Mouse (Mus musculus) lung, postnatal 0 days (tissue): ENCODE data around the gene Btbd35f13. TPM values are rescaled to one million over a fixed set of nuclear protein-coding genes. Genes with fewer than 3 reads are reported as not detected.
"Not testable (repeated sequence)": the region's sequence is repeated elsewhere in the genome, so short reads cannot be mapped to it uniquely, and the experiment has no call there.

Experiments used
- ATAC-seq: fragments of 200-750 bp; cut with Nextera tagmentation; 2 replicates; pipeline ENCODE4 v1.8.0; 2017; ENCODE audit warnings: moderate library complexity
- DNase-seq: peaks from one replicate; pipeline ENCODE4 v3.0.0-alpha.2; 2016; ENCODE audit warnings: low spot score
- H3K27ac ChIP-seq: fragments of 300-500 bp; sonication (generic); 2 replicates; pipeline ENCODE4 v1.5.1; 2014; ENCODE audit warnings: antibody characterized with exemption, mild to moderate bottlenecking, low read length, mixed read lengths
- H3K27me3 ChIP-seq: fragments of 300-500 bp; sonication (generic); replicated peaks from 2 replicates; pipeline ENCODE4 v1.6.1; 2014; ENCODE audit warnings: low read length, mixed read lengths; ENCODE audit not compliant: insufficient read depth
- H3K36me3 ChIP-seq: fragments of 300-500 bp; sonication (generic); 2 replicates; pipeline ENCODE4 v1.6.1; 2014; ENCODE audit warnings: low read length, mixed read lengths; ENCODE audit not compliant: insufficient read depth
- H3K4me1 ChIP-seq: fragments of 300-500 bp; sonication (generic); 2 replicates; pipeline ENCODE4 v1.6.1; 2014; ENCODE audit warnings: antibody characterized with exemption, low read depth, low read length, mixed read lengths; ENCODE audit not compliant: insufficient read depth
- H3K4me2 ChIP-seq: fragments of 300-500 bp; sonication (generic); replicated peaks from 2 replicates; pipeline ENCODE4 v1.6.1; 2014; ENCODE audit warnings: low read depth, mild to moderate bottlenecking, low read length, moderate library complexity, mixed read lengths
- H3K4me3 ChIP-seq: fragments of 300-500 bp; sonication (generic); 2 replicates; pipeline ENCODE4 v1.5.1; 2014; ENCODE audit warnings: low read depth, low read length
- H3K9ac ChIP-seq: fragments of 300-500 bp; sonication (generic); replicated peaks from 2 replicates; pipeline ENCODE4 v1.6.1; 2014; ENCODE audit warnings: low read depth, mild to moderate bottlenecking
- H3K9me3 ChIP-seq: fragments of 300-500 bp; sonication (generic); 2 replicates; pipeline ENCODE4 v1.6.1; 2016; ENCODE audit warnings: low read length, mixed read lengths
- WGBS: fragments of 180-500 bp; shearing (Covaris S2); extraction: QIAGEN DNeasy Blood & Tissue Kit; methylation state at CpG from one replicate; pipeline ENCODE4 v1.1.7; 2014; 5-methylcytosine and 5-hydroxymethylcytosine counted together
- polyA plus RNA-seq: library from polyadenylated mRNA; unstranded; fragments of >200 nt; fragmentation: Nextera tagmentation; extraction: Ambion mirVana; gene quantifications from 2 replicates; pipeline ENCODE4 v1.2.1, GENCODE M21; 2015

Btbd35f13 gene
- polyA plus RNA-seq: not detected in 2 replicates

DNA sequence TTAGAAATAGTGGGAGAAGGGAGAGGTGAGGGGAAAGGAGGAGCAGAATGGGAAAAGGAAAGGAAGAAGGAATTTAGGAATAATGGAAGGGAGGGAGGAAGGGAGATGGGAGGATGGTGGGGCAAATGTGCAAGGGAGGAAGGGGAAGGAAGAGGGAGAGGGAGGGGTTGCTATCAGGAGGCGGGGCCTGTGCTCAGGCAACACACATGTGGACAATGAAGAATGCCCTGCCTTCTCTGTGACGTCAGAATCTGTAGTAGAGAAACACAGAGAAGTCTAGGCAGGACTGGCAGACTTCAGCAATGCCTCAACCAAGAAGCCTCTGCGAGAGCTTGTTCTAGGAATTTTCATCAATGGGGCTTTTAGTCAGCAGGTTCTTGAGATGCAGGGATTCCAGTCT, at the start of gene Btbd35f13:
Gene Btbd35f13 (plus strand): TSS at position 301 of the 400 bp plus-strand sequence.
- H3K9me3 ChIP-seq, H3K4me2 ChIP-seq, H3K36me3 ChIP-seq, DNase-seq, H3K4me3 ChIP-seq, H3K9ac ChIP-seq, H3K27me3 ChIP-seq, ATAC-seq, H3K4me1 ChIP-seq, H3K27ac ChIP-seq: not testable (repeated sequence)
- WGBS: 70% methylated on average over 1 of the region's 3 CpGs

GRCm38 (mm10) chrX:33702249-33702648, 45.3 kb downstream of the Btbd35f13 start, which contains the start of gene Btbd35f14:
Gene Btbd35f14, minus strand, starts transcription at chrX:33702349.
- no CpG with 5 or more reads among the region's 3 CpGs for WGBS
- not testable (repeated sequence) for H3K27me3 ChIP-seq, H3K4me3 ChIP-seq, ATAC-seq, H3K27ac ChIP-seq, DNase-seq, H3K4me2 ChIP-seq, H3K9me3 ChIP-seq, H3K4me1 ChIP-seq, H3K9ac ChIP-seq, H3K36me3 ChIP-seq

Other genes with a start within 250 kb of the Btbd35f13 start
- not detected in 2 replicates for gene Btbd35f15, start 79.9 kb upstream of the Btbd35f13 start, polyA plus RNA-seq
- gene Btbd35f14, start 45.2 kb downstream of the Btbd35f13 start, polyA plus RNA-seq: not detected in 2 replicates